In genomic region chr17:14691197-14691596, GRCm38 (mm10) we compare ENCODE assay signal across 9 mouse cellular contexts. TPM values are rescaled to one million over a fixed set of nuclear protein-coding genes. Genes with fewer than 3 reads are reported as not detected.
DNase-seq lines count a peak whose midpoint lies in the region; ATAC-seq lines count a peak whose summit lies in the region.
"Had no signal": no experiment of that assay in that cellular context is flagged by ENCODE, and none has a peak within 500 bp of the region (broad histone marks: within the 10 kb centered on the region; RNA-seq: fewer than 3 reads in every experiment).

No protein-coding gene starts in this region.

- H3K27ac ChIP-seq in kidney, embryonic 15.5 days: no peak overlapping the region
- H3K27ac ChIP-seq in intestine, embryonic 16.5 days (ENCODE audit: low read length): peak overlapping the region; percentile 55

- no peak overlapping the region for H3K9ac ChIP-seq in kidney, embryonic 15.5 days
- peak overlapping the region; percentile 34 for H3K9ac ChIP-seq in intestine, embryonic 16.5 days (ENCODE audit: low read depth, low read length)

- H3K27me3 ChIP-seq in kidney, embryonic 15.5 days: no peaks in the 10 kb centered on the region
- no peaks in the 10 kb centered on the region for H3K27me3 ChIP-seq in intestine, embryonic 16.5 days (replicated peaks; ENCODE audit: control insufficient read depth, insufficient read depth, low read length)

- DNase-seq in kidney, adult 9 months: no peak
- DNase-seq in adipocyte (ENCODE audit: low spot score): peak; percentile 46
- peak; percentile 25 to 45 for DNase-seq in cerebellum, adult 18-20 months
- no peak for DNase-seq in retina, postnatal 1 day
- no peak for DNase-seq in thymus, postnatal 0 days (ENCODE audit: low spot score)
- DNase-seq: thymus, adult 18-20 months had no signal

- no peak for ATAC-seq in kidney, embryonic 15.5 days (replicated peaks; ENCODE audit: low FRiP score)
- no peak for ATAC-seq in intestine, embryonic 16.5 days

- H3K36me3 ChIP-seq in kidney, embryonic 15.5 days: no peaks in the 10 kb centered on the region
- no peaks in the 10 kb centered on the region for H3K36me3 ChIP-seq in intestine, embryonic 16.5 days (ENCODE audit: control insufficient read depth, insufficient read depth, low read length)
- H3K36me3 ChIP-seq: G1E had no signal

- H3K9me3 ChIP-seq in kidney, embryonic 15.5 days (replicated peaks): no peaks in the 10 kb centered on the region
- H3K9me3 ChIP-seq in intestine, embryonic 16.5 days (ENCODE audit: control insufficient read depth, low read length): no peaks in the 10 kb centered on the region
- H3K9me3 ChIP-seq: G1E had no signal

- 0 out of 2 replicates have a peak overlapping the region, but pooled peaks have one; percentile 62 for H3K4me2 ChIP-seq in kidney, embryonic 15.5 days
- peak overlapping the region; percentile 42 for H3K4me2 ChIP-seq in intestine, embryonic 16.5 days (ENCODE audit: low read depth, low read length)

- WGBS in kidney, embryonic 15.5 days: 71% methylated on average over 4 of the region's 4 CpGs
- 40% methylated on average over 4 of the region's 4 CpGs for WGBS in intestine, embryonic 16.5 days

- peaks cover 11% of the 10 kb centered on the region for H3K4me1 ChIP-seq in kidney, embryonic 15.5 days
- H3K4me1 ChIP-seq in intestine, embryonic 16.5 days (ENCODE audit: control insufficient read depth, insufficient read depth, low read length): no peaks in the 10 kb centered on the region

- no peak overlapping the region for H3K4me3 ChIP-seq in kidney, embryonic 15.5 days (replicated peaks)
- peak overlapping the region; percentile 49 for H3K4me3 ChIP-seq in intestine, embryonic 16.5 days (ENCODE audit: low read length)

RNA-seq across cellular contexts. Expression of gene Thbs2, which starts 2.8 kb away (rescaled TPM):
- polyA plus RNA-seq in kidney, embryonic 15.5 days (2015; fragmentation: Nextera tagmentation; extraction: Ambion mirVana): 24.0 and 25.5 TPM in 2 replicates
- polyA plus RNA-seq in intestine, embryonic 16.5 days (2015; fragmentation: Nextera tagmentation; extraction: Ambion mirVana): 49.6 and 55.1 TPM in 2 replicates
- polyA plus RNA-seq in thymus, postnatal 0 days (2015; fragmentation: Nextera tagmentation; extraction: Ambion mirVana): 7.3 and 8.6 TPM in 2 replicates
- polyA plus RNA-seq: G1E had no signal

Comparison
In these comparisons a context has a peak if more than half of its experiments do, and no peak if none do; other contexts are left out.
1. DNase-seq: peak in adipocyte (single experiment) and cerebellum, adult 18-20 months (2 of 2); none in kidney, adult 9 months (single experiment), retina, postnatal 1 day (single experiment) and thymus, postnatal 0 days (single experiment).